Mouse (Mus musculus) left cerebral cortex, adult 2 months (tissue): ENCODE results near the gene Cbfa2t3. TPM values are rescaled to one million over a fixed set of nuclear protein-coding genes. Genes with fewer than 3 reads are reported as not detected.
A peak's percentile ranks its signal among the peaks of the same experiment; 100 is the strongest.

ENCODE experiments used
- DNase-seq, 2 experiments: peaks; one replicate each; pipeline ENCODE4 v3.0.0; 2021 to 2022; ENCODE audit warnings: low spot score in 2 of 2, mixed read lengths in 1 of 2; ENCODE audit errors: extremely low spot score in 1 of 2
- H3K27ac ChIP-seq: fragments of 200-600 bp; 2 replicates; pipeline ENCODE4 v1.8.1; 2022
- H3K4me3 ChIP-seq: fragments of 200-600 bp; 2 replicates; pipeline ENCODE4 v1.8.1; 2022
- CTCF ChIP-seq: fragments of 200-600 bp; IDR thresholded peaks from 2 replicates; pipeline ENCODE4 v1.8.1; 2022; ENCODE audit warnings: antibody characterized with exemption, mild to moderate bottlenecking, moderate library complexity
- intact Hi-C: fragments of 180-260 bp; cut with DNase I; formaldehyde crosslinking; loops from one replicate; pipeline ENCODE4 v1.15.1; 2025
- total RNA-seq, 2 experiments: library from RNA; stranded (reverse); gene quantifications; 2 replicates each; pipeline ENCODE4 v1.2.3; 2021

Cbfa2t3 gene
- total RNA-seq, 2 experiments from 2014 or later = 32.8 to 48.8 TPM

GRCm38 (mm10) chr8:122713157-122713518, 14.2 kb upstream of the Cbfa2t3 start:
- intact Hi-C loops = no loop called here
- Histone ChIP-seq H3K4me3 (no peak overlapping the region), H3K27ac (no peak overlapping the region)
- no peak for TF ChIP-seq CTCF
- no peak for DNase-seq

- intact Hi-C loops = no loop called here
- DNase-seq = no peak
- no peak overlapping the region for H3K4me3 ChIP-seq
- H3K27ac ChIP-seq = no peak overlapping the region
- no peak for TF ChIP-seq CTCF
Observed at GRCm38 (mm10) chr8:122712411-122713156, 13.7 kb upstream of the Cbfa2t3 start.

DNA sequence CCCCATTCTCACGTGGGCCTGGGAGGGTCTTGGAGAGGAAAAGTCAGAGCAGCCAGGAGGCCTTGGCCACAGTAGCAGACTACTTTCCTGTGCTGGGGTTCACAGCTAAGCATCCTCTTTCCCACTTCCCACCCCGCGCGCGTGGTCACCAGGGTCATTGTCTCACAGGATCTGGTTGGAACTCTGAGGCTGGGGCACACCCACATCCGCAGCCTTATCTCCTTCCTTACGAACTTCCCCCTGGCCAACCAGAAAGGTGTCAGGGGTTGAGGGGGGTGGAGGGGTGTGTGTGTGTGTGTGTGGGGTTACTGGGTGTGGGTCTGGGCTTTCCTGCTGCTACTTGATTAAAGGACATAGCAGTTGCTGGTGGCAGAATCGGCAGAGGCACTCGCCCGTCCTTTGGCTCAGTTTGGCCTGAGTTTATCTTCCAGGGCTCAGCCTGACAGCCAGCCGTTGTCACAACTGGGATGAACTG, 13.0 kb upstream of the Cbfa2t3 start:
- Histone ChIP-seq H3K4me3 (no peak overlapping the region), H3K27ac (no peak overlapping the region)
- TF ChIP-seq CTCF = no peak
- no peak for DNase-seq
- intact Hi-C loops = no loop called here

- no peak for DNase-seq
Observed at GRCm38 (mm10) chr8:122711480-122711879, 12.6 kb upstream of the Cbfa2t3 start.

GRCm38 (mm10) chr8:122709340-122710111, 10.6 kb upstream of the Cbfa2t3 start:
- intact Hi-C loops = no loop called here
- H3K27ac ChIP-seq = no peak overlapping the region

More at GRCm38 (mm10) chr8:122711480-122711879, 12.6 kb upstream of the Cbfa2t3 start:
- no peak for TF ChIP-seq CTCF
- Histone ChIP-seq H3K4me3 (no peak overlapping the region), H3K27ac (0 out of 2 replicates have a peak overlapping the region, but pooled peaks have one; percentile 1)
- intact Hi-C loops = no loop called here

DNA sequence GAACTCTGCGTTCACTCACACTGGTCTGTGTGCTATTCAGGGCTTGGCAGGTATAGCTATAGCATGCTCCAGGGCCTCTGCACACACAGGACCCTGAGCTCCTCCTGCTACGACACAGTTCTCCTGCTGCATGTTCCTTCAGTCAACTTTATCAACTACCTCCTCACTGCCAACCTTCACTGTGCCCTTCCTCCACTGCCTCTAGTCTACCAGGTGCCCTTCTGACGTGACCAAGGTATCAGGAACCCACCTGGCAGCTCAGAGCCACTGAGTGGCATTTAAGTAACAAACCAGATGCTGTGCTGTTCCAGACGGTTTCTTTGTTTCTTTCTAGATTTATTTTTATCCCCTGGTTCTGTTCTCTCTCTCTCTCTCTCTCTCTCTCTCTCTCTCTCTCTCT, 8.3 kb upstream of the Cbfa2t3 start:
- intact Hi-C loops = no loop called here
- Histone ChIP-seq H3K27ac (no peak overlapping the region), H3K4me3 (no peak overlapping the region)
- DNase-seq = no peak
- no peak for TF ChIP-seq CTCF

More at GRCm38 (mm10) chr8:122709340-122710111, 10.6 kb upstream of the Cbfa2t3 start:
- DNase-seq = no peak
- TF ChIP-seq CTCF = peak; percentile 1
- H3K4me3 ChIP-seq = no peak overlapping the region

GRCm38 (mm10) chr8:122705901-122706561, 7.1 kb upstream of the Cbfa2t3 start:
- TF ChIP-seq CTCF = no peak
- H3K27ac ChIP-seq = no peak overlapping the region
- intact Hi-C loops = no loop called here
- no peak for DNase-seq
- H3K4me3 ChIP-seq = no peak overlapping the region

DNA sequence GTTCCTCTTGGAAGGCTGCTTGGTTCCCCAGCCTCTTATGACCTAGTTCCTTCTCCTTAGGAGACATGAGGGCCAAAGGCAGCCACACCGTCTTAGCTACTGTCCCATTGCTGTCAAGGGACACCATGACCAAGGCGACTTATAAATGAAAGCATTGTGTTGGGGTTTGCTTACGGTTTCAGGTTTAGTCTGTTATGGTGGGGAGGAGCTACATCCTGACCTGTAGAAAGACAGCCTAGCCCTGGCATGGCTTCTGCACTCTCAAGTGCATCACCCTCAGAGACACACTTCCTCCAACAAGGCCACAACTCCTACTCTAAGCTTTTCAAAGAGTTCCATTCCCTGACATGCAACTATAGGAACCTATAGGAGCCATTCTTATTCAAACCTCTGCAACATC, 5.7 kb upstream of the Cbfa2t3 start:
- no peak for TF ChIP-seq CTCF
- Histone ChIP-seq H3K4me3 (no peak overlapping the region), H3K27ac (no peak overlapping the region)
- intact Hi-C loops = no loop called here
- no peak for DNase-seq

- no peak overlapping the region for H3K27ac ChIP-seq
- no peak for DNase-seq
- H3K4me3 ChIP-seq = no peak overlapping the region
- no peak for TF ChIP-seq CTCF
- intact Hi-C loops = no loop called here
Observed at GRCm38 (mm10) chr8:122702957-122703356, 4.0 kb upstream of the Cbfa2t3 start.

- no peak for DNase-seq
- TF ChIP-seq CTCF = no peak
- H3K27ac ChIP-seq = no peak overlapping the region
- no peak overlapping the region for H3K4me3 ChIP-seq
- intact Hi-C loops = no loop called here
Observed at GRCm38 (mm10) chr8:122702301-122702941, 3.5 kb upstream of the Cbfa2t3 start.

DNA sequence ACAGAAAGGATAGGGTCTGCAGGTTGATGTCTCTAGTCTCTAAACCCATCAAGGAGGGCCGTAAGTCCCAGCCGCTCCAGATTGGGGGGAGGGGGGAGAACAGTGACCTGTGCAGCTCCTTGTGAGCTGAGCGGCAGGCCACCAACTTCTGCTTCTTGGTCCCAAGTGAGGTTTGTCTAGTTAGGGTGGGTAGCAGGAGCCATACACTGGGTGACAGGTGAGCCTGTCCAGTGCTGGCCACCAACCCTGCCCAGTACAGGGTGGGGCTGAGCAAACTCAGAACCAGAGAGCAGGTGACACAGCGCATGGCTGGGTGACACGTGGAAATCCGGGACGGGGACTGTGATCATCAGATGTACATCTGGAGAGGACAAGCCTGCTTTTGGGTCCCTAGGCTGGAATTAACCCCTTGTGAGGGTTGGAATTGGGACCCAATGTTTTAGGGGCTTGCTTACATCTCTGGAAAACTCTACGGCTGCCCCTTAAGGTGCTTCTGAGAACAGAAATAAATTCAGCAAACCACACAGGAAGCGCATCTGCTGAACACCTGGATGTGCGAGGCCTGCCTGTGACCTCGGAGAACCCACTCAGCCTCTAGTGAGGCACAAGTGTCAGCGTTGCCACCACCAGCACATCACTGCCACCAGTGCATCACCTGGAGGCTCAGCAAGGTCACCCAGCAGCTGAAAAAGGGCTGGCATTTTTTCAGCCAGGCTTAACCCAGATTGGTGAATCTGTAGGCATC, 2.7 kb upstream of the Cbfa2t3 start:
- DNase-seq = no peak
- H3K27ac ChIP-seq = no peak overlapping the region
- intact Hi-C loops = no loop called here
- TF ChIP-seq CTCF = no peak
- H3K4me3 ChIP-seq = no peak overlapping the region
